Mouse (Mus musculus): Measurements from ENCODE around the gene Rac1.

DNA sequence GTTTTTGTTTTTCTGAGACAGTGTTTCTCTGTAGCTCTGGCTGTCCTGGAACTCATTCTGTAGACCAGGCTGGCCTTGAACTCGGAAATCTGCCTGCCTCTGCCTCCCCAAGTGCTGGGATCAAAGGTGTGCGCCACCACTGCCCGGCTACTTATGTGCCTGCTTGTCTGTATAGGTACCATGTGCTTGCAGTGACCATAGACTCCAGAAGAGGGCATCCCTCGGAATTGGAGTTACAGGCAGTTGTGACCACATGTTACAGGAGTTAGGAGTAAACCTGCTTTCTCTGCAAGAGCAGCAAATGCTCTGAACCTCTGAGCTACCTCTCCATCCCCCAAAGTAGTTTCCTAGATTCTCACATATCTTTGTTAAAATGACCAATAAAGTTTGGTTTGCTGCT lies 36.1 kb downstream of the Rac1 start:
- no peak; the same call in 1 of the 2 replicates for TF ChIP-seq CTCF (conservative IDR thresholded peaks at IDR 0.05; ENCODE audit: low read length)
- no peak for TF ChIP-seq NANOG (IDR thresholded peaks at IDR 0.05; ENCODE audit: borderline replicate concordance, low read length)
- no peak for TF ChIP-seq POU5F1 (IDR thresholded peaks at IDR 0.05; ENCODE audit: borderline replicate concordance, low read length)

All from E14TG2a.4 (cell line).